Mouse (Mus musculus): Measurements from ENCODE around the gene Cacna1h.

- TF ChIP-seq TCF12 (IDR thresholded peaks at IDR 0.05; ENCODE audit: insufficient read depth, poor library complexity, severe bottlenecking) (no peak), USF1 (IDR thresholded peaks at IDR 0.05; ENCODE audit: low read depth) (no peak), POLR2A (IDR thresholded peaks at IDR 0.05; ENCODE audit: insufficient read length, low read depth) (no peak), MYOG (IDR thresholded peaks at IDR 0.05; ENCODE audit: control insufficient read depth in 1 of 3, insufficient read depth in 1 of 3, insufficient read length in 2 of 3, low read depth in 2 of 3) (no peak), POLR2AphosphoS2 (IDR thresholded peaks at IDR 0.05; ENCODE audit: insufficient read length, low read depth) (no peak), MAX (IDR thresholded peaks at IDR 0.05; ENCODE audit: low read depth) (no peak), CEBPB (IDR thresholded peaks at IDR 0.05; ENCODE audit: insufficient read depth, poor library complexity, severe bottlenecking) (no peak), E2F4 (IDR thresholded peaks at IDR 0.05; ENCODE audit: insufficient read depth) (no peak)
Measured at GRCm38 (mm10) chr17:25464091-25464490, 30.5 kb upstream of the Cacna1h start.

All from myocyte (in vitro differentiated cells).